Mouse (Mus musculus): ENCODE measurements at regions not wholly inside any gene's neighbourhood (a gene's known extent, or its start where the extent isn't known, plus 50 kb on each side); places are given as distances from the start of the nearest gene placed in this dataset.

DNA sequence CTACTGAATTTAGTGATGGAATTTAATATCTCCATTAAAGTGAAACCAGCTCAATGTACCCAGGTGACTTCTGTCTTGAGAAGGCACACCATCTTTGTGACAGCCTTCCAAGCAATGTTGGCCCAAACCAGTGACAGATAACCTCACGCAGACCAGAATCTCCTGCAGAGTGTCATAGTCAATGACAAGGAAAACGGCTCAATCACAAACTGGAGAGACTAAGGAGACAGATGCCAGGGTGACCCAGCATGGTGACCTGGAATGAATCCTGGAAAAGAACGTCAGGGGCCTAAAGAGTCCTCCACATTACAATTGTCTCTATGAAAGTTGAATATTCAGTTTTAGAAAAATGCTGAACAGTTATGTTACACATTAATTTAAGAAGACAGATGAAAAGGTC, 748.7 kb upstream of the Acvr2a start:
- TF ChIP-seq UBTF (IDR thresholded peaks at IDR 0.05; ENCODE audit: borderline replicate concordance, insufficient read depth, low read depth, low read length) (no peak), MAX (IDR thresholded peaks at IDR 0.05; ENCODE audit: low read length) (no peak), GATA1 (IDR thresholded peaks at IDR 0.05; ENCODE audit: low read depth, low read length) (no peak), TAL1 (IDR thresholded peaks at IDR 0.05; ENCODE audit: low read length) (no peak), BHLHE40 (IDR thresholded peaks at IDR 0.05; ENCODE audit: borderline replicate concordance, low read depth, low read length) (no peak), MXI1 (IDR thresholded peaks at IDR 0.05; ENCODE audit: low read depth, low read length) (no peak), SIN3A (IDR thresholded peaks at IDR 0.05; ENCODE audit: low read length) (no peak), MYB (IDR thresholded peaks at IDR 0.05; ENCODE audit: low read depth, low read length) (no peak)
- Histone ChIP-seq H3K27me3 (ENCODE audit: control insufficient read depth in 1 of 2, insufficient read depth in 2 of 2, low read length in 2 of 2) (no peaks in the 10 kb centered on the region), H3K4me3 (ENCODE audit: control insufficient read depth in 1 of 2, insufficient read depth in 1 of 2, low read depth in 2 of 2, low read length in 2 of 2) (no peak overlapping the region), H3K4me1 (ENCODE audit: control insufficient read depth in 1 of 2, insufficient read depth in 2 of 2, low read length in 2 of 2) (no peaks in the 10 kb centered on the region), H3K36me3 (ENCODE audit: control insufficient read depth in 1 of 2, insufficient read depth in 2 of 2, low read length in 2 of 2) (no peaks in the 10 kb centered on the region), H3K9me3 (replicated peaks; ENCODE audit: insufficient read depth, low read length) (no peaks in the 10 kb centered on the region), H3K27ac (ENCODE audit: control insufficient read depth, low read depth, low read length) (no peak overlapping the region), H3K9ac (ENCODE audit: control insufficient read depth, low read depth, low read length, poor library complexity, severe bottlenecking) (no peak overlapping the region), H3K79me2 (ENCODE audit: control insufficient read depth, insufficient read depth, low read length, poor library complexity) (no peaks in the 10 kb centered on the region)
- no peak for DNase-seq (ENCODE audit: low read depth, low spot score)

DNA sequence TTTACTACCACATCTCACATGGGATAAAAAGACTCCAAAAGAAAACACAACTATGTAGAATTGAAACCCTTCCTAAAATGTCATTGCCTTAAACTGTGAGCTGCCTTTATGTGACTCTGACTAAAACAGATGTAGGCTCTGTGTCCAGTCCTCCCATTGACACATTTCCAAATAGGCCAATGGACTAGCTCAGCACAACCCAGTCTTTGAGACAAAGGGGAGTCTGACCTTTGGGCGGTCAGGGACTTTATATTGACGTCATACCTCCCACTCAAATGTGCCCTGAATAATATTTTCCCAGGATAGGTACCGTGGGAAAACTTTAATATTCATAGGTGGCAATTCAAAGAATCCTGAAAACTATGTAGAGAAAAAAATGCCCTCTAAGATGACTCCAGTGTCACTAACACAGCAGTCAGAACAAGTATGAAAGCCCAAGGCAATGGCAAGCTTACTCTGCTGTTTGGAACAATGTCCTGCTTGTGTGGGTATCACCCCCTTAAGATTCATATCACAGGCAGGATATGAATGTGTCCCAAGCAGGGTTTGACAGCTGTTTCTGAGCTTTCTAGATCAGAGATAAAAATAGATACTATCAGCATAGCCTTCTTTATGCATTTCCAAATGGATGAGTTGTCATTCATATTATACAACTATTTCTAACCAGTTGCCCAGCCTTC, 731.6 kb upstream of the Acvr2a start:
- Histone ChIP-seq H3K36me3 (ENCODE audit: control insufficient read depth in 1 of 2, insufficient read depth in 2 of 2, low read length in 2 of 2) (no peaks in the 10 kb centered on the region), H3K4me1 (ENCODE audit: control insufficient read depth in 1 of 2, insufficient read depth in 2 of 2, low read length in 2 of 2) (no peaks in the 10 kb centered on the region), H3K4me3 (ENCODE audit: control insufficient read depth in 1 of 2, insufficient read depth in 1 of 2, low read depth in 2 of 2, low read length in 2 of 2) (no peak overlapping the region), H3K27ac (ENCODE audit: control insufficient read depth, low read depth, low read length) (no peak overlapping the region), H3K27me3 (ENCODE audit: control insufficient read depth in 1 of 2, insufficient read depth in 2 of 2, low read length in 2 of 2) (no peaks in the 10 kb centered on the region), H3K9ac (ENCODE audit: control insufficient read depth, low read depth, low read length, poor library complexity, severe bottlenecking) (no peak overlapping the region), H3K9me3 (replicated peaks; ENCODE audit: insufficient read depth, low read length) (no peaks in the 10 kb centered on the region), H3K79me2 (ENCODE audit: control insufficient read depth, insufficient read depth, low read length, poor library complexity) (no peaks in the 10 kb centered on the region)
- DNase-seq (ENCODE audit: low read depth, low spot score): no peak
- no peak for TF ChIP-seq UBTF (IDR thresholded peaks at IDR 0.05; ENCODE audit: borderline replicate concordance, insufficient read depth, low read depth, low read length)
- no peak for TF ChIP-seq HCFC1 (IDR thresholded peaks at IDR 0.05; ENCODE audit: low read depth, low read length)
- TF ChIP-seq POLR2A (IDR thresholded peaks at IDR 0.05; ENCODE audit: control insufficient read depth in 1 of 2, insufficient read depth in 1 of 2, low read depth in 1 of 2, low read length in 2 of 2, poor library complexity in 1 of 2): no peak
- no peak for TF ChIP-seq MYC (IDR thresholded peaks at IDR 0.05; ENCODE audit: low read depth, low read length)
- TF ChIP-seq MEF2A (IDR thresholded peaks at IDR 0.05; ENCODE audit: extremely low read depth, insufficient replicate concordance, low read depth, low read length, poor library complexity, severe bottlenecking): no peak
- TF ChIP-seq GATA1 (IDR thresholded peaks at IDR 0.05; ENCODE audit: low read depth, low read length): no peak
- TF ChIP-seq MYB (IDR thresholded peaks at IDR 0.05; ENCODE audit: low read depth, low read length): no peak
- TF ChIP-seq MXI1 (IDR thresholded peaks at IDR 0.05; ENCODE audit: low read depth, low read length): no peak
- no peak for TF ChIP-seq ETS1 (IDR thresholded peaks at IDR 0.05; ENCODE audit: low read depth, low read length)
- no peak for TF ChIP-seq CHD1 (IDR thresholded peaks at IDR 0.05; ENCODE audit: low read depth, low read length)
- no peak for TF ChIP-seq ZMIZ1 (IDR thresholded peaks at IDR 0.05; ENCODE audit: low read depth, low read length)
- no peak for TF ChIP-seq USF1 (IDR thresholded peaks at IDR 0.05; ENCODE audit: low read depth, low read length)
- no peak for TF ChIP-seq RCOR1 (IDR thresholded peaks at IDR 0.05; ENCODE audit: low read depth, low read length)
- TF ChIP-seq USF2 (IDR thresholded peaks at IDR 0.05; ENCODE audit: borderline replicate concordance in 1 of 2, insufficient read depth in 1 of 2, low read depth in 1 of 2, low read length in 2 of 2): no peak
- no peak for TF ChIP-seq NELFE (IDR thresholded peaks at IDR 0.05; ENCODE audit: low read depth, low read length)
- no peak for TF ChIP-seq POLR2AphosphoS2 (IDR thresholded peaks at IDR 0.05; ENCODE audit: low read length)
- TF ChIP-seq TAL1 (IDR thresholded peaks at IDR 0.05; ENCODE audit: low read length): no peak
- TF ChIP-seq GABPA (IDR thresholded peaks at IDR 0.05; ENCODE audit: low read depth, low read length): no peak
- no peak for TF ChIP-seq ZKSCAN1 (IDR thresholded peaks at IDR 0.05; ENCODE audit: low read depth, low read length)
- no peak for TF ChIP-seq MAZ (IDR thresholded peaks at IDR 0.05; ENCODE audit: low read depth, low read length)

All from MEL (cell line).